Mouse (Mus musculus) ES-Bruce4 (cell line): ENCODE measurements around the gene Gm281.

Experiments used
- CTCF ChIP-seq: IDR thresholded peaks from one replicate; pipeline ENCODE4 v1.8.1; 2011; ENCODE audit warnings: low read depth, low read length
- POLR2A ChIP-seq: IDR thresholded peaks from one replicate; pipeline ENCODE4 v1.8.1; 2011; ENCODE audit warnings: low read length; ENCODE audit not compliant: insufficient read depth

GRCm38 (mm10) chr14:13893748-13894147, 20.5 kb downstream of the Gm281 start:
- no peak for TF ChIP-seq POLR2A
- TF ChIP-seq CTCF, result no peak
